Mouse (Mus musculus): ENCODE results near the gene Npm3. TPM values are rescaled to one million over a fixed set of nuclear protein-coding genes. Genes with fewer than 3 reads are reported as not detected.

Gene Npm3
- polyA plus RNA-seq, 1 experiment from 2014 or later, result 12.0 TPM

DNA sequence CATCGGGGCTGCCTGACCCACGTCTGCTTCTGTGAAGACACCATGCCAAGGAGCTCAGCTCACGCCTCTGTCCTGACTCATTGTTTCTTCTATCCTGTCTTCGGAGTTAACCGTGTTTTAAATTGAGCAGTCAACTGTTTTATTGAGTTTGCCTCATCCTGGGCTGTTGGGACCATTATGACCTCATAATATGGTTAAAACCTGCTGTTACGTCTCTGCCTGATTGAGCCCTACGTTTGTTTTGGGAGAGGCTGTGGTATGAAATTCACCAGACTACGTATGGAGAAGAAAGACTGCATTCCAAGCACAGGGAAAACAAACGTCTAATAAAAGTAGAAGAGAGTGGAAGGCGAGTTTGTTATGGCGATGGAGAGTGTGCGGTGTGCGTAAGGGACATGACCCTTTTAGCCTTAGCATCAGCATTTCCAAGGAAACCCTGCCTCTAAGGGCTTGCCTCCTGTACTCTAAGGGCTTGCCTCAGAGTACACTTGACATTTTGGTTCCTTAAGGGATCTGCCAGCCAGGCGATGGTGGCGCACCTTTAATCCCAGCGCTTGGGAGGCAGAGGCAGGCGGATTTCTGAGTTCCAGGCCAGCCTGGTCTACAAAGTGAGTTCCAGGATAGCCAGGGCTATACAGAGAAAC lies 34.7 kb upstream of the Npm3 start:
- H3K36me3 ChIP-seq (replicated peaks), result peaks cover 24% of the 10 kb centered on the region
- DNase-seq (ENCODE audit: low spot score), result no peak
- H3K9me3 ChIP-seq, result no peaks in the 10 kb centered on the region
- peak overlapping the region; percentile 99 for H3K4me3 ChIP-seq
- H3K27ac ChIP-seq (replicated peaks), result peak overlapping the region; percentile 98
- H3K27me3 ChIP-seq (replicated peaks; ENCODE audit: low read depth, poor library complexity, severe bottlenecking), result no peaks in the 10 kb centered on the region
- peaks cover 31% of the 10 kb centered on the region for H3K4me1 ChIP-seq
- 37% methylated on average over 17 of the region's 17 CpGs for WGBS

DNA sequence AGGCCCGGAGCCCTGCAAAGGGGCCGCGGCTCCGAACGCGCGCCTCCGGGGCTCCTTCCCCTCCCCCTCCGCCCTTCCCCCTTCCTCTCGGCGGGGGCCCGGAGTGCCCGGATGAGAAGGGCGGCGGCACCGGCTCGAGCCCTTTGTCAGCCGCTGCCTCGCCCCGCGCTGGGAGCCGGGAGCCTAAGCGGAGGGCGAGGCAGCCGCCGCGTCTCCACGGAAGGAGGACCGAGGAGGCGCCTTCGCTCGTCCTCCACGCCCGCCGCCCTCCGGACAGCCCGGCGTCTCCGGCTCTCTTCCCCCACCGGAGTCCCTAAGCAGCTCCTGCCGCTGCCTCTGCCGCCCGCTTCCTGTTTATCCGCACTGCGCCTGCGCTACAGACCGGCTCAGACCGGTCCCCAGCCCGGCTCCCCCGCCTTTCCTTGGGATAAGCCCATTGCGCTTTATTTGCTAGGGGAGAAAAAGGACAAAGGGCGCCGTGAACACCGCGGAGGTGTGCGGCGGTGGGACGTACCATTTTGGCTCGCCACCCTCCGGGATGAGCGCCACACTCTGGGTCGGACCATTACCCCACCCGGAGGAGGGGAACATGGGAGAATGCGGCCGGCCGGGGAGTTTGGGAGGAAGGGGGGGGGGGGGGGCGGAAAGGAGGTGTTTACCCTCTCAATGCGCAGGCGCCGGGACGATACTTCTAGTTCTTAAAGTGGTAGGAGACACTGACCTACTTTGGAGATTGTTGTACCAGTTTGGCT lies 34.0 kb upstream of the Npm3 start, which contains the start of gene Mgea5:
Gene Mgea5 (minus strand): TSS at position 657 of the 752 bp plus-strand sequence.
- peaks cover 31% of the 10 kb centered on the region for H3K4me1 ChIP-seq
- peak; percentile 98 for DNase-seq (ENCODE audit: low spot score)
- H3K27ac ChIP-seq (replicated peaks), result peak within 1 kb of the TSS; percentile 98
- H3K36me3 ChIP-seq (replicated peaks), result peaks cover 31% of the 10 kb centered on the region
- no peaks in the 10 kb centered on the region for H3K9me3 ChIP-seq
- no peaks in the 10 kb centered on the region for H3K27me3 ChIP-seq (replicated peaks; ENCODE audit: low read depth, poor library complexity, severe bottlenecking)
- peak within 1 kb of the TSS; percentile 99 for H3K4me3 ChIP-seq
- WGBS, result under 1% methylated on average over 71 of the region's 71 CpGs

DNA sequence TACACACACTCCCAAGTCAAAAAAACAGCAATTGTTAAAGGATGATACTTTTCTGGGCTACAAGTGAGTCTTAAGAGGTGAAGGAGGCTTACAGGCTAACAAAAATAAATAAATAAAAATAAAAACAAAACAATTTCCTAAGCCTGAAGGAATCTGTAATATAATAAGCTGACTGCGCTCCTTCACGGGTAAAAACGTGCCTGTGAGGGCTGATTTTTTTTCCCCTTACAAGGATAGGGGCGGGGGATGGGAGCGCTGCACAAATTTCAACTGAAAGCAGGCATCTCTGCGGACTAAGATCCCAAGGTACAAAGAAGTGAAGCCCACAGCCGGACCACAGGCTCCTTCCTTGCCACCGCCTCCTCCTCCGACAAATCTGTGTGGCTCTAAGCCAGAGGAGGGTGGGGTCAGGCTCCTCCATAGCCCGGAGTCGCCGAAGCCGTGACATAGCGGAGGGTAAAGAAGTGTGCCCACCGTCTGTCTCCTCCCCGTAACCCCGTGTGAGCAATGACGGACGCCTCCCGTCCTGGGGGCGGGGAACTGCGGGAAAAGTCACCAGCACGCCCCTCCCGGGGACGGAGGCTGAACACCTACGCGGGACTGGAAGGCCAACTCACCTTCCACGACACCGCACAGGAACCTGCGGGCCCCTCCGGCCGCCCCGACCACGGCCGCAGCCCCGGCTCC lies 33.1 kb upstream of the Npm3 start:
- Histone ChIP-seq H3K4me1 (peaks cover 31% of the 10 kb centered on the region), H3K9me3 (no peaks in the 10 kb centered on the region), H3K4me3 (peak overlapping the region; percentile 99), H3K27ac (replicated peaks) (peak overlapping the region; percentile 98), H3K27me3 (replicated peaks; ENCODE audit: low read depth, poor library complexity, severe bottlenecking) (no peaks in the 10 kb centered on the region), H3K36me3 (replicated peaks) (peaks cover 40% of the 10 kb centered on the region)
- peak; percentile 82 for DNase-seq (ENCODE audit: low spot score)
- under 1% methylated on average over 36 of the region's 36 CpGs for WGBS

DNA sequence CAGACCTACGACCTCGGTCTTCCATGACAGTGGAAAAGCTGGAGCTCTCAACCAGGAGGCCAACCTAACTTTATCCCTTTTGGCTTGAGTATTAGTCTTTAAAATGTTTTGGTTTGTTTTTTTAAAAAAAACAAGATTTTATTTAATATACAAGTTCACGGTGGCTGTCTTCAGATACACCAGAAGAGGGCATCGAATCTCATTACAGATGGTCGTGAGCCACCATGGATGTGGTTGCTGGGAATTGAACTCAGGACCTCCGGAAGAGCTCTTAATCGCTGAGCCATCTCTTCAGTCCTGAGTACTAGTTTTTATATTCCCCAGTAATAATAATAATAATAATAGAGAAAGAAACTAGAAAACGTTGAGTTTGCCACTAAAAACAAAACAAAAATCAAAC lies 32.3 kb upstream of the Npm3 start:
- Histone ChIP-seq H3K4me1 (peaks cover 31% of the 10 kb centered on the region), H3K27ac (replicated peaks) (no peak overlapping the region), H3K4me3 (peak overlapping the region; percentile 99), H3K36me3 (replicated peaks) (peaks cover 48% of the 10 kb centered on the region), H3K9me3 (no peaks in the 10 kb centered on the region), H3K27me3 (replicated peaks; ENCODE audit: low read depth, poor library complexity, severe bottlenecking) (no peaks in the 10 kb centered on the region)
- no peak for DNase-seq (ENCODE audit: low spot score)
- WGBS, result 70% methylated on average over 8 of the region's 8 CpGs

DNA sequence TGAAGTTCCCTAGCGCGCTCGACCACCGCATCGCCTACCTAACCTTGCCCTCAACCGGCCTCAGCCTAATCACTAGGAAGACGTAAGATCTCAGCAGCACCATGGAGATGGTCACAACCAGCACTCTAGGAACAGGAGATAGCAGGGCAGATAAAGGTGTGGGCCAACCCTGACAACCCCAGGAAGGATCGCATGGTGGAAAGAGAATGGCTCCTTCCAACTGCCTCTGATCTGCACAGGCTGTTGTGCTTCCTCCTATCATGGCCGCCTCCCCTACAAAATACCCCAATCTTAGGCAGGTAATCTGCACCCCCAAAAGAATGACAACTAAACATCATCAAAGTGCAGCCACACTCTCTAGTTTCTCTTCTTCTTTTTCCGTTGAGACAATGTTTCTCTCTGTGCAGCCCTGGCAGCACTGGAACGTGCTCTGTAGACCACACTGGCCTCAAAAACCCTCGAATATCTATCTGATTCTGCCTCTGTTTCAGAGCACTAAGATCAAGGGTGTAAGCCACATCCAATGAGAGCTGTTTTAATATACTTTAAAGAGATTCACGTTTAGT lies 31.0 kb upstream of the Npm3 start:
- Histone ChIP-seq H3K27me3 (replicated peaks; ENCODE audit: low read depth, poor library complexity, severe bottlenecking) (no peaks in the 10 kb centered on the region), H3K36me3 (replicated peaks) (peaks cover 60% of the 10 kb centered on the region), H3K27ac (replicated peaks) (no peak overlapping the region), H3K4me1 (peaks cover 31% of the 10 kb centered on the region), H3K4me3 (peak overlapping the region; percentile 99; the same call in 1 of the 2 replicates), H3K9me3 (no peaks in the 10 kb centered on the region)
- WGBS, result 92% methylated on average over 13 of the region's 13 CpGs
- no peak for DNase-seq (ENCODE audit: low spot score)

DNA sequence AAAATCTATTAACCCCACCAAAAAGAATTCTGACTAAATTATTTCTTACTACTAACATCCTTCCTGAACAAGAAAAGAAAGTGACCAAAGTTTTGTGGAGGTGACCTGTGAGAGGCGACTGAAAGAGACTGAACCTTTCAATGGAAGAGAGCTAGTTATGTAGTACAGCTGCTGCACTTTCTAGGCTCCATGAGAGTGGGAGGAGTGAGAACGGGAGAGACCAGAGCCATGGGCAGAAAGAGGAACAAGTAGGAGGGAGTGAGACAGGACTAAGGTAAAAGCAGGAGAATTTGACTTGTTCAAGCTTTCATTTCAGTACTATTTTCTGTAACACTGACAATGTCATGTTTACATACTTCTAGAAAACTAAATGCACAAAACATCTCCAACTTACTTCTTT lies 26.1 kb upstream of the Npm3 start:
- WGBS, result 82% methylated on average over 2 of the region's 2 CpGs
- Histone ChIP-seq H3K27me3 (replicated peaks; ENCODE audit: low read depth, poor library complexity, severe bottlenecking) (no peaks in the 10 kb centered on the region), H3K4me1 (peaks cover 7% of the 10 kb centered on the region), H3K36me3 (replicated peaks) (peaks cover 100% of the 10 kb centered on the region), H3K9me3 (no peaks in the 10 kb centered on the region), H3K4me3 (no peak overlapping the region), H3K27ac (replicated peaks) (no peak overlapping the region)
- DNase-seq (ENCODE audit: low spot score), result no peak

DNA sequence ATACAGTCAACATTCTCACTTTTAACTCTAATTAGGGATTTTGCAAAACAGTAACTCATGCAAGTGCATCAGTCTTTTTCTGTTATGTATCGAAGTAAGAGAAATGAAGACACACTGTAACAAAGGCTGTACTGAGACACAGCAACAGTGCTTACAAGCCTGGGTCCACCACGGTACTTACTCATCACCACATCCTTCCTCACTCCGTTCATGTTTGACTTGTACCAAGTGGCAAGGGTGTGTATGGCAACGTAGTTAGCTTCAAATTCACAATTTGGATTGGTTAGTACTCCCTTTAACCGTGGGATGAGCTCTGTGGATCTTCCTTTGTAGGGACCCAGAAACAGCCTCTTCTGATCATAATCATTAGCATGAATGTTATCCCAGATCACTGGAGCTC lies 22.1 kb upstream of the Npm3 start:
- no peak for DNase-seq (ENCODE audit: low spot score)
- H3K27ac ChIP-seq (replicated peaks), result no peak overlapping the region
- H3K4me3 ChIP-seq, result no peak overlapping the region
- peaks cover 100% of the 10 kb centered on the region for H3K36me3 ChIP-seq (replicated peaks)
- WGBS, result 92% methylated on average over 5 of the region's 5 CpGs
- no peaks in the 10 kb centered on the region for H3K27me3 ChIP-seq (replicated peaks; ENCODE audit: low read depth, poor library complexity, severe bottlenecking)
- H3K4me1 ChIP-seq, result no peaks in the 10 kb centered on the region
- H3K9me3 ChIP-seq, result no peaks in the 10 kb centered on the region

DNA sequence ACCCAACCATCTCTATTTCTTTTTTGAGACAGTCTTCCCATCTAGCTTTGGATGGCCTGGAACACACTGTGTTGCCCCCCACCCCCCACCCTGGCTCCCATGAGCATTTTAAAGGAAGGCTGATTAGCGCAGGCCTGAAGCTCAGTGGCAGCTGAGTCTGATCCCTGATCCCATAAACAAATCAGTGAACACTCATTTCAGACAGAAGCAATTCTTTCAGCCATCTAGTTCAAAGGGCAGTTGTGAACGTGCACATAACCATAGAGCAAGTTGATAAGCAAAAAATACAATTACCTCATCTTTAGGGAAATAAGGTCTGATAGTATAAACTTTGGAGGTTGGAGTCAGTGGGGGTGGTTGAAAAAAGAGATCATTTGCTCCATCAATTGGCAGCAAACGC lies 11.4 kb upstream of the Npm3 start:
- 93% methylated on average over 3 of the region's 3 CpGs for WGBS
- Histone ChIP-seq H3K4me1 (no peaks in the 10 kb centered on the region), H3K9me3 (no peaks in the 10 kb centered on the region), H3K27me3 (replicated peaks; ENCODE audit: low read depth, poor library complexity, severe bottlenecking) (no peaks in the 10 kb centered on the region), H3K36me3 (replicated peaks) (peaks cover 96% of the 10 kb centered on the region), H3K4me3 (no peak overlapping the region), H3K27ac (replicated peaks) (no peak overlapping the region)
- DNase-seq (ENCODE audit: low spot score), result no peak

DNA sequence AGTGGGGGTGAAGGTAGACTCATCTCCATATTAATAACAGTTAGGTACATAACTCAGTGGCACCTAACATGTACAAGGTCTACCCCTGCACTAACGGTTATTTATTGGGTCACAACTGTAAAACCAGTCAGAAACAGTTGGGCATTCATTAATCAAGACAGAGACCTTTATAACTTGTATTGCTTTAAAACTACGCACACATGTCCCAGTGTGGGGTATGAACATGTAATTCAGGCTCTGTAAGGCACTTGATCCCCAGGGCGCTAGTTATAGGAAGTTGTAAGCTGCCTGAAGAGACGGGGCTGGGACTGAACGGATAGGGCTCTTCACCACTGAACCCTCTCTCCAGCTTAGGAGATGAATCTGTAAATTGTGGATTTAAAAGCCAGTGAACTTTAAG lies 9.3 kb upstream of the Npm3 start:
- Histone ChIP-seq H3K36me3 (replicated peaks) (peaks cover 96% of the 10 kb centered on the region), H3K27ac (replicated peaks) (no peak overlapping the region), H3K4me1 (no peaks in the 10 kb centered on the region), H3K4me3 (no peak overlapping the region), H3K27me3 (replicated peaks; ENCODE audit: low read depth, poor library complexity, severe bottlenecking) (no peaks in the 10 kb centered on the region), H3K9me3 (no peaks in the 10 kb centered on the region)
- no peak for DNase-seq (ENCODE audit: low spot score)
- WGBS, result 93% methylated on average over 5 of the region's 5 CpGs

DNA sequence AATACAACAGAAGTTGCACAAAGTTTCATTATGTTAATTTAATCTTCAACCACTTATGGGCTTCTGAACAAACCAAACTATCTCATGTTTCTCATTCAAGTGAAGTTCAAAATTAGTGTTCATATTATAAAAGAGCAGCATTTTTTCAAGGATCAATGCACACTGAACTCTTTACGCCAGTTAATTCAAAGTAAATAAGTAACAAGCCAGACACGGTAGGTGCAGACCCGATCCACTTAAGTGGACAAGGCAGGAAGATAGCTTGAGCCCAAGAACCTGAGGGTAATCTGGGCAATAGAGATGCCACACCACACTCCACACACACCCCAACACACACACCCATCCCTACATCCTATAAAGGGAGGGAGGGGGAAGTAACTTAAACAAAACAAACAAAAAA lies 4.2 kb upstream of the Npm3 start:
- no peak for DNase-seq (ENCODE audit: low spot score)
- Histone ChIP-seq H3K9me3 (no peaks in the 10 kb centered on the region), H3K4me1 (peaks cover 13% of the 10 kb centered on the region), H3K4me3 (no peak overlapping the region), H3K36me3 (replicated peaks) (peaks cover 78% of the 10 kb centered on the region), H3K27ac (replicated peaks) (no peak overlapping the region), H3K27me3 (replicated peaks; ENCODE audit: low read depth, poor library complexity, severe bottlenecking) (no peaks in the 10 kb centered on the region)
- WGBS, result 92% methylated on average over 3 of the region's 3 CpGs

DNA sequence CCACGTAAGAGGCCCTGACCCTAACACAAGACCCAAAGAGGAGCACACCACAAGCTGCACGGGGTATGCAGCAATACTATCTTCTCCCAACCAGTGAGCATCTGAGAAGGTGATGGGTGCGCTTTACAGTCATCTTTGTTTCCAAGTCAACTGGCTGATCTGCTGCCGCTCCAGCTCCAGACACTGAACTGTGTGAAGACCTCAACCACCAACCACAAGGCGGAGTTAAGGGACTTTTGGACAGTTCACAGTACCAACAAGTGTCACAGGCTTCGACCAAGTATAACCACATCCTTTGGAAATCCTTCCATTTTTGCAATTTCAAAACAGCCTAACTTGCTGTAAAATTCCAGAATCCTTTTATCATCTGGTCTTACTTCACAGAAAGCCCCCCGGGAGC lies 2.5 kb upstream of the Npm3 start:
- WGBS, result 94% methylated on average over 7 of the region's 7 CpGs
- H3K36me3 ChIP-seq (replicated peaks), result peaks cover 61% of the 10 kb centered on the region
- no peak overlapping the region for H3K4me3 ChIP-seq
- H3K9me3 ChIP-seq, result no peaks in the 10 kb centered on the region
- H3K27ac ChIP-seq (replicated peaks), result no peak overlapping the region
- H3K27me3 ChIP-seq (replicated peaks; ENCODE audit: low read depth, poor library complexity, severe bottlenecking), result peaks cover 10% of the 10 kb centered on the region
- no peak for DNase-seq (ENCODE audit: low spot score)
- peaks cover 26% of the 10 kb centered on the region for H3K4me1 ChIP-seq

DNA sequence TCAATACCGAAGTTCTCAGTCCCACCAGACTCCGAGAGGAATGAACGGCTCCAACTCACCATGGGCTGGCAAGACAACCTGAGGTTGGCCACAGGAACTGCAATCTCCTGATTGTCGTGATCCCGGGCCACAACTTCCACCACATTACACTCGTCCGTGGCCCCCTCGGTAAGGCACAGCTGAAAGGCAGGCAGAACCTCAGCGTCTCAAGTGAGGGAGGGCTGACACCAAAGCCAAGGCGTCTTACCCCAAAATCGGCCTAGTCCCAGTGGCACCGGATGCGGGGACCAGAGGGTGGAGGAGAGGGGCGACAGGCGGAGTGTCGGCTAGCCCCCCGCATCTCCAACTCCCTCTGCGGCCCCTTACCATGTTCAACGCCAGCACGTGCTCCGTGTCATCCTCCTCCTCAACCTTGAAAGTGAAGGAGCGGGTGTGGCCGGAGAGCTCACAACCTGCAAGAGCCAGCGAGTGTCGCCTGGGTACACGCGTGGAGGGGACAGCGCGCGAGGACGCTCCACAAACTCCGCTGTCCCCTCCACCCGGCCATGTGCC lies 624 bp downstream of the Npm3 start:
- peak overlapping the region; percentile 88 for H3K27ac ChIP-seq (replicated peaks)
- peak; percentile 30 for DNase-seq (ENCODE audit: low spot score)
- H3K9me3 ChIP-seq, result no peaks in the 10 kb centered on the region
- H3K4me3 ChIP-seq, result peak overlapping the region; percentile 98
- 2% methylated on average over 33 of the region's 33 CpGs for WGBS
- peaks cover 30% of the 10 kb centered on the region for H3K36me3 ChIP-seq (replicated peaks)
- peaks cover 47% of the 10 kb centered on the region for H3K4me1 ChIP-seq
- peaks cover 41% of the 10 kb centered on the region for H3K27me3 ChIP-seq (replicated peaks; ENCODE audit: low read depth, poor library complexity, severe bottlenecking)
